Mouse (Mus musculus) kidney, postnatal 14 days (tissue): Measurements from ENCODE around the gene Glud1.

Experiments used
- DNase-seq: peaks from one replicate; pipeline ENCODE4 v3.0.0; 2022; ENCODE audit warnings: mixed read lengths

The Glud1 gene

GRCm38 (mm10) chr14:34382921-34383704 lies 72.6 kb downstream of the Glud1 start:
- DNase-seq: no peak

- no peak for DNase-seq
Measured at GRCm38 (mm10) chr14:34393295-34393694, 82.8 kb downstream of the Glud1 start.
